Mouse (Mus musculus) C2C12 (cell line): Measurements from ENCODE around the gene Hfe2.

ENCODE experiments used
- CEBPB ChIP-seq: IDR thresholded peaks from one replicate; pipeline ENCODE4 v1.6.1; 2011; ENCODE audit warnings: low read depth, mild to moderate bottlenecking, control low read depth, moderate library complexity
- CTCF ChIP-seq: IDR thresholded peaks from one replicate; pipeline ENCODE4 v1.5.1; 2011; ENCODE audit not compliant: control insufficient read depth, insufficient read depth, insufficient read length
- MAX ChIP-seq: IDR thresholded peaks from one replicate; pipeline ENCODE4 v1.6.1; 2011; ENCODE audit warnings: mild to moderate bottlenecking, control low read depth
- MYOG ChIP-seq: IDR thresholded peaks from one replicate; pipeline ENCODE4 v1.6.1; 2011; ENCODE audit not compliant: control insufficient read depth, insufficient read length; ENCODE audit errors: extremely low read depth
- USF1 ChIP-seq: IDR thresholded peaks from one replicate; pipeline ENCODE4 v1.6.1; 2011; ENCODE audit warnings: low read depth, mild to moderate bottlenecking, control low read depth, moderate library complexity

- TF ChIP-seq CTCF (no peak), MYOG (no peak), MAX (no peak), USF1 (no peak), CEBPB (no peak)
Measured at GRCm38 (mm10) chr3:96480684-96481270, 44.2 kb upstream of the Hfe2 start.
